Mouse (Mus musculus) hindbrain, embryonic 16.5 days (tissue): Measurements from ENCODE around the gene Tsks. TPM values are rescaled to one million over a fixed set of nuclear protein-coding genes. Genes with fewer than 3 reads are reported as not detected.

ENCODE experiments used
- ATAC-seq: fragments of 200-750 bp; cut with Nextera tagmentation; 2 replicates; pipeline ENCODE4 v1.8.0; 2017; ENCODE audit warnings: moderate TSS enrichment, moderate library complexity
- H3K27ac ChIP-seq: fragments of 300-500 bp; sonication (generic); 2 replicates; pipeline ENCODE4 v1.5.1; 2014; ENCODE audit warnings: low read depth, mild to moderate bottlenecking, control low read depth, low read length, moderate library complexity
- H3K27me3 ChIP-seq: fragments of 300-500 bp; sonication (generic); replicated peaks from 2 replicates; pipeline ENCODE4 v1.6.1; 2014; ENCODE audit warnings: low read length; ENCODE audit not compliant: control insufficient read depth, insufficient read depth
- H3K36me3 ChIP-seq: fragments of 300-500 bp; sonication (generic); 2 replicates; pipeline ENCODE4 v1.6.1; 2014; ENCODE audit warnings: mild to moderate bottlenecking, low read length, moderate library complexity, mixed read lengths; ENCODE audit not compliant: control insufficient read depth, insufficient read depth
- H3K4me1 ChIP-seq: fragments of 300-500 bp; sonication (generic); 2 replicates; pipeline ENCODE4 v1.6.1; 2014; ENCODE audit warnings: low read depth, low read length; ENCODE audit not compliant: control insufficient read depth, insufficient read depth
- H3K4me2 ChIP-seq: fragments of 300-500 bp; sonication (generic); 2 replicates; pipeline ENCODE4 v1.6.1; 2014; ENCODE audit warnings: mild to moderate bottlenecking, low read length, control low read depth, moderate library complexity
- H3K4me3 ChIP-seq: fragments of 300-500 bp; sonication (generic); 2 replicates; pipeline ENCODE4 v1.5.1; 2014; ENCODE audit warnings: mild to moderate bottlenecking, low read length, control low read depth, moderate library complexity
- H3K9ac ChIP-seq: fragments of 300-500 bp; sonication (generic); 2 replicates; pipeline ENCODE4 v1.6.1; 2014; ENCODE audit warnings: low read depth, mild to moderate bottlenecking, control low read depth, low read length, moderate library complexity
- H3K9me3 ChIP-seq: fragments of 300-500 bp; sonication (generic); 2 replicates; pipeline ENCODE4 v1.6.1; 2014; ENCODE audit warnings: mild to moderate bottlenecking, low read length, moderate library complexity; ENCODE audit not compliant: control insufficient read depth
- WGBS: fragments of 180-500 bp; shearing (Covaris S2); extraction: QIAGEN DNeasy Blood & Tissue Kit; methylation state at CpG from one replicate; pipeline ENCODE4 v1.1.7; 2014; 5-methylcytosine and 5-hydroxymethylcytosine counted together
- polyA plus RNA-seq: library from polyadenylated mRNA; unstranded; fragments of >200 nt; fragmentation: Nextera tagmentation; extraction: Ambion mirVana; gene quantifications from 2 replicates; pipeline ENCODE4 v1.2.1, GENCODE M21; 2015

The Tsks gene
- polyA plus RNA-seq, 1 experiment from 2014 or later = not detected

- H3K9ac ChIP-seq = peak overlapping the region; percentile 97
- H3K36me3 ChIP-seq = peaks cover 3% of the 10 kb centered on the region; the same call in 1 of the 2 replicates
- no peak overlapping the region for H3K27ac ChIP-seq
- 0% methylated on average over 1 of the region's 1 CpGs for WGBS
- ATAC-seq = no peak
- peak overlapping the region; percentile 99 for H3K4me3 ChIP-seq
- peak overlapping the region; percentile 80 for H3K4me2 ChIP-seq
- no peaks in the 10 kb centered on the region for H3K9me3 ChIP-seq
- no peaks in the 10 kb centered on the region for H3K27me3 ChIP-seq
- peaks cover 20% of the 10 kb centered on the region for H3K4me1 ChIP-seq
Observed at GRCm38 (mm10) chr7:44928570-44928969, 14.4 kb upstream of the Tsks start.

GRCm38 (mm10) chr7:44929204-44930151 lies 13.5 kb upstream of the Tsks start, which contains the start of gene Ap2a1:
Gene Ap2a1, minus strand, starts transcription at chr7:44929496.
- peak within 1 kb of the TSS; percentile 99 for H3K4me3 ChIP-seq
- peak; percentile 99 for ATAC-seq
- H3K9me3 ChIP-seq = no peaks in the 10 kb centered on the region
- no peaks in the 10 kb centered on the region for H3K36me3 ChIP-seq
- peak within 1 kb of the TSS; percentile 96 for H3K27ac ChIP-seq
- no peaks in the 10 kb centered on the region for H3K27me3 ChIP-seq
- peaks cover 20% of the 10 kb centered on the region for H3K4me1 ChIP-seq
- peak within 1 kb of the TSS; percentile 80 for H3K4me2 ChIP-seq
- under 1% methylated on average over 84 of the region's 84 CpGs for WGBS
- peak within 1 kb of the TSS; percentile 97 for H3K9ac ChIP-seq

GRCm38 (mm10) chr7:44938680-44939079 lies 4.3 kb upstream of the Tsks start:
- no peak for ATAC-seq
- 91% methylated on average over 4 of the region's 4 CpGs for WGBS
- Histone ChIP-seq H3K27ac (no peak overlapping the region), H3K36me3 (no peaks in the 10 kb centered on the region), H3K27me3 (no peaks in the 10 kb centered on the region), H3K9ac (no peak overlapping the region), H3K4me1 (no peaks in the 10 kb centered on the region), H3K9me3 (no peaks in the 10 kb centered on the region), H3K4me3 (no peak overlapping the region), H3K4me2 (no peak overlapping the region)

GRCm38 (mm10) chr7:44949922-44950321 lies 6.9 kb downstream of the Tsks start:
- peaks cover 8% of the 10 kb centered on the region for H3K4me1 ChIP-seq
- H3K27me3 ChIP-seq = peaks cover 16% of the 10 kb centered on the region
- H3K9ac ChIP-seq = no peak overlapping the region
- no peak overlapping the region for H3K27ac ChIP-seq
- no peaks in the 10 kb centered on the region for H3K9me3 ChIP-seq
- no peak for ATAC-seq
- 84% methylated on average over 6 of the region's 6 CpGs for WGBS
- no peaks in the 10 kb centered on the region for H3K36me3 ChIP-seq
- no peak overlapping the region for H3K4me2 ChIP-seq
- H3K4me3 ChIP-seq = no peak overlapping the region

GRCm38 (mm10) chr7:44951960-44952359 lies 9.0 kb downstream of the Tsks start:
- ATAC-seq = peak; percentile 27; the same call in 1 of the 2 replicates
- peaks cover 16% of the 10 kb centered on the region for H3K27me3 ChIP-seq
- no peaks in the 10 kb centered on the region for H3K36me3 ChIP-seq
- peak overlapping the region; percentile 70; the same call in 1 of the 2 replicates for H3K9ac ChIP-seq
- H3K4me3 ChIP-seq = peak overlapping the region; percentile 53
- peaks cover 8% of the 10 kb centered on the region for H3K4me1 ChIP-seq
- 0 out of 2 replicates have a peak overlapping the region, but pooled peaks have one; percentile 29 for H3K27ac ChIP-seq
- peak overlapping the region; percentile 91 for H3K4me2 ChIP-seq
- 0% methylated on average over 10 of the region's 10 CpGs for WGBS
- H3K9me3 ChIP-seq = no peaks in the 10 kb centered on the region

- Histone ChIP-seq H3K4me1 (peaks cover 8% of the 10 kb centered on the region), H3K36me3 (no peaks in the 10 kb centered on the region), H3K4me3 (peak overlapping the region; percentile 53), H3K9me3 (no peaks in the 10 kb centered on the region), H3K9ac (peak overlapping the region; percentile 70), H3K4me2 (peak overlapping the region; percentile 91), H3K27ac (no peak overlapping the region), H3K27me3 (peaks cover 16% of the 10 kb centered on the region)
- peak; percentile 91 for ATAC-seq
- WGBS = 6% methylated on average over 24 of the region's 24 CpGs
Observed at GRCm38 (mm10) chr7:44952611-44953306, 9.8 kb downstream of the Tsks start.

- Histone ChIP-seq H3K9me3 (no peaks in the 10 kb centered on the region), H3K27ac (no peak overlapping the region)
- WGBS = 59% methylated on average over 14 of the region's 14 CpGs
Observed at GRCm38 (mm10) chr7:44953561-44953960, 10.6 kb downstream of the Tsks start.

GRCm38 (mm10) chr7:44954091-44954885 lies 11.3 kb downstream of the Tsks start:
- peaks cover 16% of the 10 kb centered on the region for H3K27me3 ChIP-seq
- WGBS = 79% methylated on average over 12 of the region's 12 CpGs
- H3K9me3 ChIP-seq = no peaks in the 10 kb centered on the region
- peaks cover 8% of the 10 kb centered on the region for H3K4me1 ChIP-seq
- 0 out of 2 replicates have a peak, but pooled peaks cover 2% of the 10 kb centered on the region for H3K36me3 ChIP-seq
- no peak overlapping the region for H3K27ac ChIP-seq
- H3K4me3 ChIP-seq = no peak overlapping the region
- no peak for ATAC-seq
- H3K9ac ChIP-seq = no peak overlapping the region
- no peak overlapping the region for H3K4me2 ChIP-seq

More at GRCm38 (mm10) chr7:44953561-44953960, 10.6 kb downstream of the Tsks start:
- Histone ChIP-seq H3K4me1 (peaks cover 8% of the 10 kb centered on the region), H3K36me3 (no peaks in the 10 kb centered on the region), H3K4me3 (no peak overlapping the region), H3K9ac (no peak overlapping the region), H3K27me3 (peaks cover 16% of the 10 kb centered on the region), H3K4me2 (no peak overlapping the region)
- ATAC-seq = no peak
